ENCODE assay signal across 23 mouse cellular contexts in the genomic region with DNA sequence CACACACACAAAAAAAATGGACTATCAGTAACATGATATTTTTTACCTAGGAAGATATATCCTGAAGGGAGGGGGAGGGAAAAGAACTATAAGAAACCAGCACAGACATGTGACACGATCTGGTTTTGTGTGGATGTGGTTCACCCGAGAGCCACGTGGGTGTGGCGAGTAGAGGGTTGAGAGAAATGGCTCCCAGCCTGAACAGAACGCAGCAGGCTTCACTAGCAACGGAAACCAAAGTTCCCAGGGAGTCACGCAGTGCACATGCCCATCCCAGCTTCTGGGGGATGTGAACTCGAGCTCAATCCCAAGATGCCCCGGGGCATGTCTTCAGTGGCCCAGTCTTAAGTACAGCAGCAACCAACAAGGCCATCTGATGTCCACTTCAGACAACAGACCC.
A peak's percentile ranks its signal among the peaks of the same experiment; 100 is the strongest.
DNase-seq lines count a peak whose midpoint lies in the region; ATAC-seq lines count a peak whose summit lies in the region.
"Had no signal": no experiment of that assay in that cellular context is flagged by ENCODE, and none has a peak within 500 bp of the region (broad histone marks: within the 10 kb centered on the region; RNA-seq: fewer than 3 reads in every experiment).

No protein-coding gene starts in this region.

- H3K36me3 ChIP-seq in kidney, embryonic 16.5 days (ENCODE audit: insufficient read depth, low read length) = peaks cover 36% of the 10 kb centered on the region
- H3K36me3 ChIP-seq in embryonic facial prominence, embryonic 15.5 days = peaks cover 13% of the 10 kb centered on the region
- H3K36me3 ChIP-seq: G1E had no signal

- intact Hi-C loops in heart, postnatal 14 days (cut with DNase I) = no loop called here

- 0 out of 2 replicates have a peak overlapping the region, but pooled peaks have one; percentile 8 for H3K27ac ChIP-seq in kidney, embryonic 16.5 days (ENCODE audit: low read length)
- H3K27ac ChIP-seq in embryonic facial prominence, embryonic 15.5 days (replicated peaks) = no peak overlapping the region
- H3K27ac ChIP-seq: heart, adult 2 months; heart, embryonic 15.5 days; hindbrain, embryonic 12.5 days had no signal

- no peaks in the 10 kb centered on the region for H3K9me3 ChIP-seq in kidney, embryonic 16.5 days (ENCODE audit: low read length)
- H3K9me3 ChIP-seq in embryonic facial prominence, embryonic 15.5 days (replicated peaks) = no peaks in the 10 kb centered on the region
- H3K9me3 ChIP-seq: heart, embryonic 15.5 days; hindbrain, embryonic 12.5 days had no signal

- no peak overlapping the region for H3K4me3 ChIP-seq in kidney, embryonic 16.5 days (ENCODE audit: low read length)
- H3K4me3 ChIP-seq in embryonic facial prominence, embryonic 15.5 days (replicated peaks) = no peak overlapping the region
- H3K4me3 ChIP-seq: heart, adult 2 months; heart, embryonic 15.5 days; hindbrain, embryonic 12.5 days had no signal

- ATAC-seq in kidney, embryonic 16.5 days (ENCODE audit: low FRiP score, low TSS enrichment) = no peak
- ATAC-seq in embryonic facial prominence, embryonic 15.5 days (ENCODE audit: insufficient number of reproducible peaks, low FRiP score, low TSS enrichment, low read depth) = 0 out of 2 replicates have a peak, but pooled peaks have one; percentile 34
- ATAC-seq: activated CD4-positive, CD25-positive, alpha-beta regulatory T cell, adult 4 months; forebrain, embryonic 16.5 days; hindbrain, embryonic 16.5 days; inflammation-experienced regulatory T-cells, adult 6 months; intestine, postnatal 0 days had no signal

- no peaks in the 10 kb centered on the region for H3K27me3 ChIP-seq in kidney, embryonic 16.5 days (ENCODE audit: insufficient read depth, low read length)
- H3K27me3 ChIP-seq in embryonic facial prominence, embryonic 15.5 days = no peaks in the 10 kb centered on the region
- H3K27me3 ChIP-seq: heart, embryonic 15.5 days; hindbrain, embryonic 12.5 days had no signal

- H3K9ac ChIP-seq in kidney, embryonic 16.5 days (replicated peaks; ENCODE audit: low read length) = no peak overlapping the region
- no peak overlapping the region for H3K9ac ChIP-seq in embryonic facial prominence, embryonic 15.5 days
- H3K9ac ChIP-seq: heart, embryonic 15.5 days; hindbrain, embryonic 12.5 days had no signal

- WGBS in kidney, embryonic 16.5 days = 41% methylated on average over 9 of the region's 9 CpGs
- WGBS in embryonic facial prominence, embryonic 15.5 days = 40% methylated on average over 9 of the region's 9 CpGs

- H3K4me2 ChIP-seq in kidney, embryonic 16.5 days (replicated peaks; ENCODE audit: low read depth, low read length) = no peak overlapping the region
- no peak overlapping the region for H3K4me2 ChIP-seq in embryonic facial prominence, embryonic 15.5 days (replicated peaks)
- H3K4me2 ChIP-seq: heart, embryonic 11.5 days; heart, embryonic 15.5 days; hindbrain, embryonic 12.5 days had no signal

- DNase-seq in heart, adult 11 months = peak; percentile 63
- no peak for DNase-seq in heart, postnatal 14 days
- DNase-seq in kidney, adult 8-10 months = no peak
- DNase-seq in ZHBTc4 (ENCODE audit: low read depth, low spot score) = peak; percentile 68
- no peak for DNase-seq in left cerebral cortex, adult 8-10 months (ENCODE audit: low spot score in 2 of 2)
- DNase-seq in adrenal gland, adult 2 months = no peak
- DNase-seq: adrenal gland, postnatal 25 days; cerebellum, adult 18-20 months; cerebellum, adult 9-11 months; cerebellum, postnatal 36 days; gastrocnemius, postnatal 36 days; heart, adult 2 months had no signal

- peaks cover 16% of the 10 kb centered on the region for H3K4me1 ChIP-seq in kidney, embryonic 16.5 days (ENCODE audit: insufficient read depth, low read length)
- 0 out of 2 replicates have a peak, but pooled peaks cover 4% of the 10 kb centered on the region for H3K4me1 ChIP-seq in embryonic facial prominence, embryonic 15.5 days
- H3K4me1 ChIP-seq: heart, embryonic 15.5 days; hindbrain, embryonic 12.5 days had no signal

Comparison
In these comparisons a context has a peak if more than half of its experiments do, and no peak if none do; other contexts are left out.
1. DNase-seq: peak in heart, adult 11 months (single experiment) and ZHBTc4 (single experiment); none in heart, postnatal 14 days (0 of 2), kidney, adult 8-10 months (0 of 2), left cerebral cortex, adult 8-10 months (0 of 2) and adrenal gland, adult 2 months (single experiment).